Mouse (Mus musculus) heart, adult 2 months (tissue): Measurements from ENCODE around the gene Gm9958.

ENCODE experiments used
- CTCF ChIP-seq: fragments of 200-600 bp; IDR thresholded peaks from 2 replicates; pipeline ENCODE4 v1.8.1; 2022; ENCODE audit warnings: antibody characterized with exemption, mild to moderate bottlenecking, moderate library complexity
- POLR2A ChIP-seq: fragments of 200-500 bp; IDR thresholded peaks from 2 replicates; pipeline ENCODE4 v1.6.1; 2011; ENCODE audit warnings: mild to moderate bottlenecking, low read depth, low read length, control low read depth; ENCODE audit not compliant: insufficient read depth

GRCm38 (mm10) chr5:90394322-90394721 is 27.3 kb downstream of the Gm9958 start:
- TF ChIP-seq POLR2A = no peak
- TF ChIP-seq CTCF = no peak
